Mouse (Mus musculus) kidney, embryonic 14.5 days (tissue): ENCODE results near the gene Serpina1e. TPM values are rescaled to one million over a fixed set of nuclear protein-coding genes. Genes with fewer than 3 reads are reported as not detected.
"Not testable (repeated sequence)": the region's sequence is repeated elsewhere in the genome, so short reads cannot be mapped to it uniquely, and the experiment has no call there.

Experiments
- ATAC-seq: fragments of 200-750 bp; cut with Nextera tagmentation; 2 replicates; pipeline ENCODE4 v1.8.0; 2017; ENCODE audit warnings: moderate number of reproducible peaks, mild to moderate bottlenecking, moderate TSS enrichment, moderate library complexity; ENCODE audit not compliant: low FRiP score, low TSS enrichment
- H3K27ac ChIP-seq: fragments of 300-500 bp; sonication (generic); 2 replicates; pipeline ENCODE4 v1.5.1; 2014; ENCODE audit warnings: low read depth, mild to moderate bottlenecking, low read length, moderate library complexity, mixed read lengths
- H3K27me3 ChIP-seq: fragments of 300-500 bp; sonication (generic); 2 replicates; pipeline ENCODE4 v1.6.1; 2014; ENCODE audit warnings: mild to moderate bottlenecking, low read length; ENCODE audit not compliant: control insufficient read depth, insufficient read depth
- H3K36me3 ChIP-seq: fragments of 300-500 bp; sonication (generic); 2 replicates; pipeline ENCODE4 v1.6.1; 2014; ENCODE audit warnings: low read length, mixed read lengths; ENCODE audit not compliant: control insufficient read depth, insufficient read depth
- H3K4me1 ChIP-seq: fragments of 300-500 bp; sonication (generic); 2 replicates; pipeline ENCODE4 v1.6.1; 2014; ENCODE audit warnings: low read length, mixed read lengths; ENCODE audit not compliant: control insufficient read depth, insufficient read depth
- H3K4me2 ChIP-seq: fragments of 300-500 bp; sonication (generic); replicated peaks from 2 replicates; pipeline ENCODE4 v1.6.1; 2014; ENCODE audit warnings: low read depth, mild to moderate bottlenecking, low read length
- H3K4me3 ChIP-seq: fragments of 300-500 bp; sonication (generic); 2 replicates; pipeline ENCODE4 v1.5.1; 2014; ENCODE audit warnings: mild to moderate bottlenecking, low read length
- H3K9ac ChIP-seq: fragments of 300-500 bp; sonication (generic); 2 replicates; pipeline ENCODE4 v1.6.1; 2014; ENCODE audit warnings: low read depth, mild to moderate bottlenecking, low read length, moderate library complexity
- H3K9me3 ChIP-seq: fragments of 300-500 bp; sonication (generic); 2 replicates; pipeline ENCODE4 v1.6.1; 2016; ENCODE audit warnings: low read length; ENCODE audit not compliant: control insufficient read depth
- WGBS: fragments of 180-500 bp; shearing (Covaris S2); extraction: QIAGEN DNeasy Blood & Tissue Kit; methylation state at CpG from one replicate; pipeline ENCODE4 v1.1.7; 2014; 5-methylcytosine and 5-hydroxymethylcytosine counted together
- polyA plus RNA-seq: library from polyadenylated mRNA; unstranded; fragments of >200 nt; fragmentation: Nextera tagmentation; extraction: Ambion mirVana; gene quantifications from 2 replicates; pipeline ENCODE4 v1.2.1, GENCODE M21; 2014

The Serpina1e gene
- polyA plus RNA-seq, 1 experiment from 2014 or later = 0.19 TPM

DNA sequence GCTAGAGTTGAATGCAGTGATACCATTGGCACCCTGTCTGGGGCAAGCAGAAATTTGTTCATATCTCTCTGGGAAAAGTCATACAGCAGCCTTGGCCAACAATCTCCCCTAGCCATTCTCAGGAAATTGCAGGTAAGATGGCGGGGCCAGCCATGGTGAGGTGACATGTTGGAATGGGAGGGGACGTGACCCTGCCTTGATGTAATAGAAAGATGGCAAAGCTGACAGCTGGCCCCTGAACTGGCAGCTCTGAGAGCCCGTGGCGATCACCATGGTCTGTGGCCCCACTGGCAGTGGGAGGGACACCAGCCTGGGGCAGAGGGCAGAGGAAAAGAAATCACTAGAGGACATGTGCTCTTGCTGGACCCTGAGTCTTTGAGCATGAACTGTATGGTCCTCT is 12.5 kb downstream of the Serpina1e start:
- Histone ChIP-seq H3K4me2 (no peak overlapping the region), H3K4me1 (no peaks in the 10 kb centered on the region), H3K27me3 (no peaks in the 10 kb centered on the region), H3K4me3 (no peak overlapping the region), H3K9me3 (no peaks in the 10 kb centered on the region), H3K27ac (no peak overlapping the region), H3K36me3 (no peaks in the 10 kb centered on the region), H3K9ac (no peak overlapping the region)
- 86% methylated on average over 4 of the region's 4 CpGs for WGBS
- no peak for ATAC-seq

DNA sequence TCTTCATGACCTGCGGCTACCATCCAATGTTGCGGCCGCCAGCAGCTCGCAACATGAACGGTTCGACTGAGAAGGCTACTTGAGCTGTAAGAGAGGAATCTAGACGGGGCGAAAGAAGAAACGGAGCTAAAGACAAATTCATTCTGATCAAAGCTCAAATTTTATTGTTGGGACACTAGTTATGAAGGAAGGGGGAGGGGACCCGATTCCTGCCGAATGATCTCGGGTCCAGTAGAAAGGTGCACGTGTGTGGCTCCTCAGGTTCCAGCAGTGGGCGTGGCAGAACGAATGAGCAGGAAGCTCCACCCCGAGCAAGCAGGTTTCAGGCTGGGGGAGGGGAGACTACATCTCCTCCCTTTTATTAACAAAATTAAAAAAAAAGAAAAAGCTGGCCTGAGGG is 49.6 kb downstream of the Serpina1e start:
- H3K4me2 ChIP-seq, ATAC-seq, H3K36me3 ChIP-seq, H3K9ac ChIP-seq, H3K4me3 ChIP-seq, H3K9me3 ChIP-seq, H3K27me3 ChIP-seq, H3K4me1 ChIP-seq, H3K27ac ChIP-seq: not testable (repeated sequence)
- WGBS = 97% methylated on average over 9 of the region's 16 CpGs

DNA sequence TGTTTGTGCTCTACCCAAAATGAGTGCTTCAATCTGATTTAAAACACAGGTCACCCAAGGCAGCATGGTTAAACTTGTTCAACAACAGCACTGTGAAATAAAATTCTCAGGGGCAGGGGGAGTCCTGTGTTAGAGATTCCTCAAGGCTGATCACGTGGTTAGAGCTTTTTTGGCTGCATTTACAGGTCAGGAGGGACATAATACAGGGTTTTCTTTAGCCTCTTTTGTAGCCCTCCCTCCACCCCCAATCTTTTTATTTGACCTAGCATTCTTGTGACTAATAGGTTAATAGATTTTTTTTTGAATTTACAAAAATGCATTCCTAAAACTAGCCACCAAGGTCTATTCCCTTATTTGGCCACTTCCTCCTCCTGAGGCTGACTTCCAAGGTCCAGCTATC is 51.0 kb downstream of the Serpina1e start:
- not testable (repeated sequence) for H3K9ac ChIP-seq, H3K27me3 ChIP-seq, H3K27ac ChIP-seq, H3K4me1 ChIP-seq, ATAC-seq, H3K4me3 ChIP-seq, H3K4me2 ChIP-seq, H3K9me3 ChIP-seq, H3K36me3 ChIP-seq
- 42% methylated on average over 1 of the region's 1 CpGs for WGBS

DNA sequence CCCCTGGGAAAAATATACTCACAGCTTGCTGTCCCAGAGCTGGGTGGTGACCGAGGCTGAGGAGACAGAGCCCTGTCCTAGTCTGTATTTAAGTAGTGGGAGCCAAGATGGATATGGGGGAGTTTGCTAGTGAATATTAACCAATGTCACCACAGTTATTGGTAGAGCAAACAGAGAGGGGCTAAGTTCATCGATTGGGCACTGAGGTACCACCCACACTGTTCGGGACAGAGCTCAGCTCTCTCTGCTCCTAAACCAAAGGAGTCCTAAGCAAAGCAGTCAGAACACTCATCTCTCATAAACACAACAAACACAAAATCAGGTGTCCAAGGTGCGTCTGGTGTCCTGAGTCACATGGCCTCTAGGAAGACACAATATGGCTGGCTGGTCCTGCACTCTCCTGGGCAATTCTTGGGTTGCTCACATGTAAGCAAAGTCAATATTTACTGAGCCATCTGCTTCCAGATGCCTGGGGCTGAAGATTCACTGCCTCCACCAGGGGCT is 53.9 kb downstream of the Serpina1e start, which contains the start of gene Serpina1c:
Serpina1c (minus strand) TSS at position 51 of the 504 bp plus-strand sequence.
- not testable (repeated sequence) for H3K4me2 ChIP-seq, H3K4me1 ChIP-seq, H3K9ac ChIP-seq, H3K27me3 ChIP-seq, H3K9me3 ChIP-seq, ATAC-seq, H3K27ac ChIP-seq, H3K4me3 ChIP-seq, H3K36me3 ChIP-seq
- WGBS = 88% methylated on average over 4 of the region's 4 CpGs

DNA sequence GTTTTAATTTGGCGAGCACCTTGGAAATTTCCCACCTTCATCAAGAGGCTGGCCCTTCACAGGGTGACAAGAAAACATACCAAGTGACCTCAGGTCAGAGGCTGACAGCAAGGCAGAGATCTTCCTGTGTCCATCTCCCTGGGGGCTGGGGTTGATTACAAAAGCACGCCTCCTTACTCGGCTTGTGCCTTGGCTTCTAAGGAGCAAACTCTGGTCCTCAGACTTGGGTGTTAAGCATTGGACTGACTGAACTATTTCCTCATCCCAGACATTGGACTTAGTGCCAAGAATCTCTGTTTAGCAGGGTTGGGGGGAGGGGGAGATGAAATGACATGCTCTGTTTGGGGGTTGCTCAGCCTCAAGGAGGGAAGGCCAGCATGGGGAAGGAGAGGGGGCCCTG is 56.8 kb downstream of the Serpina1e start:
- not testable (repeated sequence) for H3K4me3 ChIP-seq, H3K9ac ChIP-seq, ATAC-seq

More for the DNA sequence above, 56.8 kb downstream of the Serpina1e start:
- H3K9me3 ChIP-seq, H3K27ac ChIP-seq, H3K4me1 ChIP-seq, H3K4me2 ChIP-seq, H3K27me3 ChIP-seq, H3K36me3 ChIP-seq: not testable (repeated sequence)
- 80% methylated on average over 3 of the region's 3 CpGs for WGBS

Other genes starting within 250 kb of the Serpina1e start
- gene Serpina1d, start 185.4 kb downstream of the Serpina1e start, polyA plus RNA-seq = not detected in 2 replicates
- 3.1 and 3.8 TPM in 2 replicates for gene Serpina1b, start 128.6 kb downstream of the Serpina1e start, polyA plus RNA-seq
- 4.6 and 7.4 TPM in 2 replicates for gene Serpina1a, start 95.4 kb downstream of the Serpina1e start, polyA plus RNA-seq
- gene Serpina1c, start 54.1 kb downstream of the Serpina1e start, polyA plus RNA-seq = 0.51 TPM in 1 of 2 replicates, not detected in the other
- not detected in 2 replicates for gene Serpina11, start 31.0 kb upstream of the Serpina1e start, polyA plus RNA-seq
- not detected in 2 replicates for gene Serpina9, start 54.8 kb upstream of the Serpina1e start, polyA plus RNA-seq
- gene Serpina12, start 85.5 kb upstream of the Serpina1e start, polyA plus RNA-seq = not detected in 2 replicates
- gene Serpina5, start 142.1 kb upstream of the Serpina1e start, polyA plus RNA-seq = not detected in 2 replicates
- gene Serpina3a, start 153.7 kb upstream of the Serpina1e start, polyA plus RNA-seq = not detected in 2 replicates
- gene Serpina3b, start 169.0 kb upstream of the Serpina1e start, polyA plus RNA-seq = not detected in 2 replicates
- not detected in 2 replicates for gene Serpina3c, start 194.9 kb upstream of the Serpina1e start, polyA plus RNA-seq